Comparison of ENCODE assay signal across 13 mouse cellular contexts in the genomic region with DNA sequence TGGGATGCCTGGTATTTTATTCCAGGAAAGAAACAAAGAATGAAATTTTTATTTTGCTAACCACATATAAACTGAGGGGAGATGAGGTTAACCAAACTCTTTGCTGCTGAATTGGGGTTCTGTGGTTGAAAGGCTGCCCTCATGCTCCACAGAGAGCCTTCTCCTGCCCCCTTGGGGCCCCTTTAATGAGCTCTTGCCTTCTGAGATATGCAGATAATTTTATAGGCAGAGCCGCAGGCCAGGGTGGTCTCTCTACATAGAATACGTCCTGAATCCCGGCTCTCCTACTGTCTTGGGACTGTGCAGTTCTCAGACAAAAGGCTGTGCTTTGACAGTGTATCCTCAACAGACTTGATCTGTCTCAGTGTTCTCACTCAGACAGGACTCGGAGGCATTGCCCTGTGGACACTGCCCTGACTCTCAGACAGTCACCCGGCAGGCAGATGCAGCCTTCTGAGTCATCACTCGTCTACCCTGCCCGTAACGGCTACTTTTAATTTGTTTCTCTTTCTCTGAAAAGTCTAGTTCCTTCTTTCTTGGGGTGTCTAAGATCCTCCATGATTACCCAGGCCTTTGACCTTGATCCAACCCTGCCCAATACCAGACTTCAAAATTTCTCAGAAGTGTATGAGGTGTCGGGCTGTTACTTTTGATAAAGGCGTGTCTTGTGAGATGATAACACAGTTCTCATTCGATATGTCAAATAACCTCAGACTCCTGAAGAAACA. TPM values are rescaled to one million over a fixed set of nuclear protein-coding genes. Genes with fewer than 3 reads are reported as not detected.
DNase-seq lines count a peak whose midpoint lies in the region; ATAC-seq lines count a peak whose summit lies in the region.
"Had no signal": no experiment of that assay in that cellular context is flagged by ENCODE, and none has a peak within 500 bp of the region (broad histone marks: within the 10 kb centered on the region; RNA-seq: fewer than 3 reads in every experiment).

No protein-coding gene starts in this region.

- ATAC-seq in megakaryocyte progenitor cell, adult 5-6 weeks (replicated peaks; ENCODE audit: poor library complexity) = peak; percentile 61
- ATAC-seq: forebrain, embryonic 15.5 days; midbrain, embryonic 16.5 days had no signal

- peak; percentile 47 for DNase-seq in adrenal gland, postnatal 14 days
- DNase-seq in adrenal gland, adult (ENCODE audit: inconsistent age in 2 of 2, low spot score in 1 of 2) = no peak
- DNase-seq in MEL-GATA-1-ER (ENCODE audit: extremely low read depth, low read depth) (peak; percentile 82), liver (peak; percentile 69)
- no peak for DNase-seq in frontal cortex, postnatal 14 days (ENCODE audit: low spot score in 2 of 2)
- no peak for DNase-seq in yolk sac, embryonic 10.5 days (ENCODE audit: low spot score)
- DNase-seq in left cerebral cortex, adult 11 months (ENCODE audit: low spot score) = no peak
- DNase-seq: gastrocnemius, adult 2 months; heart, adult 2 months; right cerebral cortex, adult 18-20 months had no signal

RNA-seq across cellular contexts. Expression of a gene that starts 37.3 kb away (rescaled TPM):
- total RNA-seq in adrenal gland, postnatal 14 days (2021) = 4.0 and 4.6 TPM in 2 replicates
- 9.9 and 10.6 TPM in 2 replicates for total RNA-seq in megakaryocyte progenitor cell, adult 5-6 weeks (2015)
- total RNA-seq in megakaryocyte progenitor cell, adult 5-6 weeks (2017) = 4.0 and 4.6 TPM in 2 replicates

Comparison
In these comparisons a context has a peak if more than half of its experiments do, and no peak if none do; other contexts are left out.
1. DNase-seq: peak in adrenal gland, postnatal 14 days (single experiment), MEL-GATA-1-ER (single experiment) and liver (single experiment); none in adrenal gland, adult (0 of 2), frontal cortex, postnatal 14 days (0 of 2), yolk sac, embryonic 10.5 days (single experiment) and left cerebral cortex, adult 11 months (single experiment).